Mouse (Mus musculus): Measurements from ENCODE around the gene Eed. TPM values are rescaled to one million over a fixed set of nuclear protein-coding genes. Genes with fewer than 3 reads are reported as not detected.
"Not testable (repeated sequence)": the region's sequence is repeated elsewhere in the genome, so short reads cannot be mapped to it uniquely, and the experiment has no call there.

The Eed gene
- polyA plus RNA-seq, 1 experiment from 2014 or later: 102 TPM

GRCm38 (mm10) chr7:89997526-89997925 is 16.7 kb upstream of the Eed start:
- not testable (repeated sequence) for H3K4me3 ChIP-seq (ENCODE audit: low read depth, low read length); H3K27me3 ChIP-seq (ENCODE audit: control insufficient read depth, insufficient read depth, low read length); H3K9me3 ChIP-seq (ENCODE audit: control insufficient read depth, low read length); H3K4me2 ChIP-seq (ENCODE audit: low read depth, low read length, severe bottlenecking); H3K9ac ChIP-seq (ENCODE audit: low read length); H3K36me3 ChIP-seq (ENCODE audit: control insufficient read depth, insufficient read depth, low read length); H3K4me1 ChIP-seq (replicated peaks; ENCODE audit: control insufficient read depth, insufficient read depth, low read length); DNase-seq (ENCODE audit: low spot score); H3K27ac ChIP-seq (ENCODE audit: low read depth, low read length)
- 27% methylated on average over 5 of the region's 5 CpGs for WGBS
- ATAC-seq (replicated peaks; ENCODE audit: low FRiP score): peak; percentile 5; the same call in 1 of the 2 replicates

- no peak for DNase-seq (ENCODE audit: low spot score)
Observed at GRCm38 (mm10) chr7:89993091-89993490, 12.3 kb upstream of the Eed start.

GRCm38 (mm10) chr7:89984421-89984820 is 3.6 kb upstream of the Eed start:
- H3K27ac ChIP-seq (ENCODE audit: low read depth, low read length): no peak overlapping the region
- H3K9ac ChIP-seq (ENCODE audit: low read length): no peak overlapping the region
- ATAC-seq (replicated peaks; ENCODE audit: low FRiP score) (no peak), DNase-seq (ENCODE audit: low spot score) (no peak)
- H3K4me3 ChIP-seq (ENCODE audit: low read depth, low read length): no peak overlapping the region
- no peaks in the 10 kb centered on the region for H3K27me3 ChIP-seq (ENCODE audit: control insufficient read depth, insufficient read depth, low read length)
- H3K9me3 ChIP-seq (ENCODE audit: control insufficient read depth, low read length): no peaks in the 10 kb centered on the region
- no peaks in the 10 kb centered on the region for H3K36me3 ChIP-seq (ENCODE audit: control insufficient read depth, insufficient read depth, low read length)
- no peaks in the 10 kb centered on the region for H3K4me1 ChIP-seq (replicated peaks; ENCODE audit: control insufficient read depth, insufficient read depth, low read length)
- no peak overlapping the region for H3K4me2 ChIP-seq (ENCODE audit: low read depth, low read length, severe bottlenecking)

More at GRCm38 (mm10) chr7:89993091-89993490, 12.3 kb upstream of the Eed start:
- Histone ChIP-seq H3K9me3 (ENCODE audit: control insufficient read depth, low read length) (no peaks in the 10 kb centered on the region), H3K4me2 (ENCODE audit: low read depth, low read length, severe bottlenecking) (no peak overlapping the region), H3K9ac (ENCODE audit: low read length) (no peak overlapping the region), H3K4me1 (replicated peaks; ENCODE audit: control insufficient read depth, insufficient read depth, low read length) (no peaks in the 10 kb centered on the region), H3K27me3 (ENCODE audit: control insufficient read depth, insufficient read depth, low read length) (no peaks in the 10 kb centered on the region), H3K4me3 (ENCODE audit: low read depth, low read length) (no peak overlapping the region), H3K36me3 (ENCODE audit: control insufficient read depth, insufficient read depth, low read length) (no peaks in the 10 kb centered on the region), H3K27ac (ENCODE audit: low read depth, low read length) (no peak overlapping the region)
- 82% methylated on average over 1 of the region's 1 CpGs for WGBS
- no peak for ATAC-seq (replicated peaks; ENCODE audit: low FRiP score)

- no peak for ATAC-seq (replicated peaks; ENCODE audit: low FRiP score)
- WGBS: 88% methylated on average over 2 of the region's 2 CpGs
- no peak overlapping the region for H3K4me2 ChIP-seq (ENCODE audit: low read depth, low read length, severe bottlenecking)
Observed at GRCm38 (mm10) chr7:89983441-89983840, 2.7 kb upstream of the Eed start.

GRCm38 (mm10) chr7:89981557-89981956 is 774 bp upstream of the Eed start:
- H3K9ac ChIP-seq (ENCODE audit: low read length): peak overlapping the region; percentile 92
- H3K4me2 ChIP-seq (ENCODE audit: low read depth, low read length, severe bottlenecking): peak overlapping the region; percentile 73
- no peaks in the 10 kb centered on the region for H3K9me3 ChIP-seq (ENCODE audit: control insufficient read depth, low read length)
- WGBS: 19% methylated on average over 10 of the region's 10 CpGs
- no peaks in the 10 kb centered on the region for H3K36me3 ChIP-seq (ENCODE audit: control insufficient read depth, insufficient read depth, low read length)
- ATAC-seq (replicated peaks; ENCODE audit: low FRiP score) (0 out of 2 replicates have a peak, but pooled peaks have one; percentile 10), DNase-seq (ENCODE audit: low spot score) (no peak)
- H3K4me1 ChIP-seq (replicated peaks; ENCODE audit: control insufficient read depth, insufficient read depth, low read length): no peaks in the 10 kb centered on the region
- no peak overlapping the region; the same call in 1 of the 2 replicates for H3K27ac ChIP-seq (ENCODE audit: low read depth, low read length)
- peak overlapping the region; percentile 78 for H3K4me3 ChIP-seq (ENCODE audit: low read depth, low read length)
- H3K27me3 ChIP-seq (ENCODE audit: control insufficient read depth, insufficient read depth, low read length): no peaks in the 10 kb centered on the region

More at GRCm38 (mm10) chr7:89983441-89983840, 2.7 kb upstream of the Eed start:
- Histone ChIP-seq H3K36me3 (ENCODE audit: control insufficient read depth, insufficient read depth, low read length) (no peaks in the 10 kb centered on the region), H3K27me3 (ENCODE audit: control insufficient read depth, insufficient read depth, low read length) (no peaks in the 10 kb centered on the region), H3K4me1 (replicated peaks; ENCODE audit: control insufficient read depth, insufficient read depth, low read length) (no peaks in the 10 kb centered on the region), H3K9ac (ENCODE audit: low read length) (no peak overlapping the region), H3K9me3 (ENCODE audit: control insufficient read depth, low read length) (no peaks in the 10 kb centered on the region), H3K27ac (ENCODE audit: low read depth, low read length) (no peak overlapping the region), H3K4me3 (ENCODE audit: low read depth, low read length) (no peak overlapping the region)
- no peak for DNase-seq (ENCODE audit: low spot score)

GRCm38 (mm10) chr7:89980133-89980484 is 674 bp downstream of the Eed start:
- peak overlapping the region; percentile 100 for H3K27ac ChIP-seq (ENCODE audit: low read depth, low read length)
- H3K9ac ChIP-seq (ENCODE audit: low read length): peak overlapping the region; percentile 92
- ATAC-seq (replicated peaks; ENCODE audit: low FRiP score) (no peak), DNase-seq (ENCODE audit: low spot score) (no peak)
- H3K4me1 ChIP-seq (replicated peaks; ENCODE audit: control insufficient read depth, insufficient read depth, low read length): no peaks in the 10 kb centered on the region
- H3K4me2 ChIP-seq (ENCODE audit: low read depth, low read length, severe bottlenecking): peak overlapping the region; percentile 73
- H3K9me3 ChIP-seq (ENCODE audit: control insufficient read depth, low read length): no peaks in the 10 kb centered on the region
- no peaks in the 10 kb centered on the region for H3K27me3 ChIP-seq (ENCODE audit: control insufficient read depth, insufficient read depth, low read length)
- H3K4me3 ChIP-seq (ENCODE audit: low read depth, low read length): peak overlapping the region; percentile 78
- peaks cover 9% of the 10 kb centered on the region; the same call in 1 of the 2 replicates for H3K36me3 ChIP-seq (ENCODE audit: control insufficient read depth, insufficient read depth, low read length)
- WGBS: 1% methylated on average over 31 of the region's 31 CpGs

- Histone ChIP-seq H3K36me3 (ENCODE audit: control insufficient read depth, insufficient read depth, low read length) (peaks cover 9% of the 10 kb centered on the region; the same call in 1 of the 2 replicates), H3K4me2 (ENCODE audit: low read depth, low read length, severe bottlenecking) (peak overlapping the region; percentile 73), H3K27ac (ENCODE audit: low read depth, low read length) (peak overlapping the region; percentile 100), H3K9ac (ENCODE audit: low read length) (peak overlapping the region; percentile 92), H3K27me3 (ENCODE audit: control insufficient read depth, insufficient read depth, low read length) (no peaks in the 10 kb centered on the region), H3K9me3 (ENCODE audit: control insufficient read depth, low read length) (no peaks in the 10 kb centered on the region), H3K4me3 (ENCODE audit: low read depth, low read length) (peak overlapping the region; percentile 78), H3K4me1 (replicated peaks; ENCODE audit: control insufficient read depth, insufficient read depth, low read length) (no peaks in the 10 kb centered on the region)
- ATAC-seq (replicated peaks; ENCODE audit: low FRiP score): peak; percentile 8; the same call in 1 of the 2 replicates
- 5% methylated on average over 23 of the region's 23 CpGs for WGBS
- DNase-seq (ENCODE audit: low spot score): no peak
Observed at GRCm38 (mm10) chr7:89979432-89980130, 1.2 kb downstream of the Eed start.

GRCm38 (mm10) chr7:89976796-89977195 is 4.0 kb downstream of the Eed start:
- no peaks in the 10 kb centered on the region for H3K9me3 ChIP-seq (ENCODE audit: control insufficient read depth, low read length)
- no peaks in the 10 kb centered on the region for H3K27me3 ChIP-seq (ENCODE audit: control insufficient read depth, insufficient read depth, low read length)
- no peak overlapping the region for H3K4me2 ChIP-seq (ENCODE audit: low read depth, low read length, severe bottlenecking)
- peaks cover 9% of the 10 kb centered on the region; the same call in 1 of the 2 replicates for H3K36me3 ChIP-seq (ENCODE audit: control insufficient read depth, insufficient read depth, low read length)
- H3K4me3 ChIP-seq (ENCODE audit: low read depth, low read length): no peak overlapping the region
- ATAC-seq (replicated peaks; ENCODE audit: low FRiP score) (no peak), DNase-seq (ENCODE audit: low spot score) (no peak)
- H3K4me1 ChIP-seq (replicated peaks; ENCODE audit: control insufficient read depth, insufficient read depth, low read length): no peaks in the 10 kb centered on the region
- no peak overlapping the region for H3K9ac ChIP-seq (ENCODE audit: low read length)
- H3K27ac ChIP-seq (ENCODE audit: low read depth, low read length): no peak overlapping the region
- WGBS: 90% methylated on average over 7 of the region's 7 CpGs

GRCm38 (mm10) chr7:89975571-89975970 is 5.2 kb downstream of the Eed start:
- WGBS: 92% methylated on average over 1 of the region's 1 CpGs
- Histone ChIP-seq H3K36me3 (ENCODE audit: control insufficient read depth, insufficient read depth, low read length) (peaks cover 9% of the 10 kb centered on the region; the same call in 1 of the 2 replicates), H3K9ac (ENCODE audit: low read length) (no peak overlapping the region), H3K4me1 (replicated peaks; ENCODE audit: control insufficient read depth, insufficient read depth, low read length) (no peaks in the 10 kb centered on the region), H3K9me3 (ENCODE audit: control insufficient read depth, low read length) (no peaks in the 10 kb centered on the region), H3K27me3 (ENCODE audit: control insufficient read depth, insufficient read depth, low read length) (no peaks in the 10 kb centered on the region), H3K4me3 (ENCODE audit: low read depth, low read length) (no peak overlapping the region), H3K4me2 (ENCODE audit: low read depth, low read length, severe bottlenecking) (no peak overlapping the region), H3K27ac (ENCODE audit: low read depth, low read length) (no peak overlapping the region)
- no peak for ATAC-seq (replicated peaks; ENCODE audit: low FRiP score)
- no peak for DNase-seq (ENCODE audit: low spot score)

Data from forebrain, embryonic 11.5 days (tissue).